Mouse (Mus musculus): ENCODE data around the gene Rad9a. TPM values are rescaled to one million over a fixed set of nuclear protein-coding genes. Genes with fewer than 3 reads are reported as not detected.

Gene Rad9a
- polyA plus RNA-seq, 1 experiment from 2014 or later: 34.0 TPM

DNA sequence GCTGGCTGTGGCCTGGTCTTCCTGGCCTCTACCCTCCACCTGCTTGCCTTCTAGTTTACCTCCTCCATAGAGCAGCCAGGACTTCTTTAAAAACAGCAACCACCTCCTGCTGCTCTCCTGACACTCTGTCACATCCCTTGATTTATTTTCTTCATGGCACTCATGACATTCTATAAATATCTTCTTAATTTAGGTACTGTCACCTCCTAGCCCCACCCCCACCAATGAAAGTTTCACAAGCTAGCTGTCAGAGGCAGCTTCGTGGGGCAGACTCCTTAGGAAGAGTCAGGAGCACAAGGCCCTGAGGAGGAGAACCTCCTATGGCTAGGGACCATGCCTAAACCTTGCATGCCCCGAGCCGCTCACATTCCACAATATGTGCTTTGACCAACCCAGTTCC lies 14.2 kb downstream of the Rad9a start:
- WGBS: 78% methylated on average over 3 of the region's 3 CpGs
- ATAC-seq (ENCODE audit: low FRiP score, low read depth): no peak

GRCm38 (mm10) chr19:4184976-4185975 lies 16.2 kb downstream of the Rad9a start:
- no peak overlapping the region for H3K4me2 ChIP-seq (replicated peaks)
- no peak overlapping the region for H3K27ac ChIP-seq
- H3K4me1 ChIP-seq: 0 out of 2 replicates have a peak, but pooled peaks cover 11% of the 10 kb centered on the region
- H3K9ac ChIP-seq: no peak overlapping the region
- no peaks in the 10 kb centered on the region; the same call in 1 of the 2 replicates for H3K27me3 ChIP-seq (replicated peaks)
- H3K9me3 ChIP-seq: no peaks in the 10 kb centered on the region
- H3K36me3 ChIP-seq: no peaks in the 10 kb centered on the region
- H3K4me3 ChIP-seq: no peak overlapping the region
- ATAC-seq (ENCODE audit: low FRiP score, low read depth): no peak
- 65% methylated on average over 15 of the region's 15 CpGs for WGBS

More for the DNA sequence above, 14.2 kb downstream of the Rad9a start:
- Histone ChIP-seq H3K27me3 (replicated peaks) (no peaks in the 10 kb centered on the region; the same call in 1 of the 2 replicates), H3K4me1 (peaks cover 8% of the 10 kb centered on the region; the same call in 1 of the 2 replicates), H3K36me3 (no peaks in the 10 kb centered on the region), H3K27ac (no peak overlapping the region), H3K9me3 (no peaks in the 10 kb centered on the region), H3K4me3 (no peak overlapping the region), H3K9ac (no peak overlapping the region), H3K4me2 (replicated peaks) (no peak overlapping the region)

DNA sequence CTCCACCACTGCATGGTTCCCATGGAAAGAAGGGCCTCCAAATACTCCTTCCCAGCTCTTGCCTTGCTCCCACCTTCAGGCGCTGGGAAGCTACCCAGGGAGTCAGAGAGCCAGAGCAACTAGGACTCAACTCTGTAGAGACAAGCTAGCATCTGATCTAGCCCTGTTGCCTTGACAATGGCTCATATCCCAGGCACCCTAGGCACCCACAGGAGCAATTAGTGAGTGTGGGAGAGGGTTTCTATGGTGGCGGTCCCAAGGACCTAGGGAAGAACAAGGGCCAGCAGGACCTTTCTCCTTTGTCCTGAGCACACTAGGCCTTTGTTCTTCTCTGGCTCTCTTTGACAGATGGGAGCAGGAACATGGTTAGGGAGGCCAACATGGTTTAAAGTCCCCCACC lies 17.8 kb downstream of the Rad9a start:
- 76% methylated on average over 2 of the region's 2 CpGs for WGBS
- Histone ChIP-seq H3K9ac (no peak overlapping the region), H3K4me3 (no peak overlapping the region), H3K27me3 (replicated peaks) (no peaks in the 10 kb centered on the region), H3K27ac (no peak overlapping the region), H3K9me3 (no peaks in the 10 kb centered on the region), H3K4me1 (0 out of 2 replicates have a peak, but pooled peaks cover 11% of the 10 kb centered on the region), H3K36me3 (no peaks in the 10 kb centered on the region), H3K4me2 (replicated peaks) (no peak overlapping the region)
- no peak for ATAC-seq (ENCODE audit: low FRiP score, low read depth)

- ATAC-seq (ENCODE audit: low FRiP score, low read depth): no peak
- Histone ChIP-seq H3K4me1 (0 out of 2 replicates have a peak, but pooled peaks cover 11% of the 10 kb centered on the region), H3K4me3 (no peak overlapping the region), H3K4me2 (replicated peaks) (no peak overlapping the region), H3K36me3 (no peaks in the 10 kb centered on the region), H3K9ac (no peak overlapping the region), H3K9me3 (no peaks in the 10 kb centered on the region), H3K27me3 (replicated peaks) (no peaks in the 10 kb centered on the region), H3K27ac (no peak overlapping the region)
- 46% methylated on average over 3 of the region's 3 CpGs for WGBS
These were observed 19.6 kb downstream of the Rad9a start for GRCm38 (mm10) chr19:4181892-4182291.

DNA sequence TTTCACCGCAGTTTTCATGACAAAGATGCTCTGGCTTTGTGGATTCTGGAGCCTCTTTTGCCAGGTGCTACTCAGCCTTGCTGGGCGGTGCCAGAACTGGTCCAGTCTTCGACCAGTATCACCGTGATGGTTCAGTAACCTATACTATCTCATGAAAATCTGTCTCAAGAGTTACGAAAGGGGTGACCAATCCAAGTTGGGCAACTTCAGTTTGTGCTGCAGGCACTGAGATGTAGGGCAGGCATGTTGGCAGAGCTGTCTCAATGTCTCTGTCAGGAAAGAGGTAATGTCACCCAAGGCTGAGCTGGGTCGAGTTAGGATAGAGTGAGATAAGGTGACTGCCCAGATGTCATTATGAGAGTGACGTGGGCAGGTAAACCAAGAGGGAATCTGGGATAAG lies 21.1 kb downstream of the Rad9a start:
- Histone ChIP-seq H3K9ac (no peak overlapping the region), H3K4me2 (replicated peaks) (no peak overlapping the region), H3K4me1 (peaks cover 15% of the 10 kb centered on the region), H3K36me3 (no peaks in the 10 kb centered on the region), H3K27ac (no peak overlapping the region), H3K9me3 (no peaks in the 10 kb centered on the region), H3K4me3 (no peak overlapping the region), H3K27me3 (replicated peaks) (no peaks in the 10 kb centered on the region)
- 88% methylated on average over 7 of the region's 7 CpGs for WGBS
- ATAC-seq (ENCODE audit: low FRiP score, low read depth): no peak

GRCm38 (mm10) chr19:4175368-4175947 lies 26.0 kb downstream of the Rad9a start, which contains the start of gene Carns1:
Gene Carns1 (minus strand): TSS chr19:4175479.
- Histone ChIP-seq H3K4me3 (no peak within 1 kb of the TSS), H3K9me3 (no peaks in the 10 kb centered on the region), H3K27ac (no peak within 1 kb of the TSS), H3K4me2 (replicated peaks) (peak within 1 kb of the TSS; percentile 48), H3K36me3 (no peaks in the 10 kb centered on the region), H3K4me1 (peaks cover 8% of the 10 kb centered on the region), H3K9ac (peak within 1 kb of the TSS; percentile 33), H3K27me3 (replicated peaks) (no peaks in the 10 kb centered on the region)
- 2% methylated on average over 11 of the region's 11 CpGs for WGBS
- ATAC-seq (ENCODE audit: low FRiP score, low read depth): peak; percentile 44; the same call in 1 of the 2 replicates

DNA sequence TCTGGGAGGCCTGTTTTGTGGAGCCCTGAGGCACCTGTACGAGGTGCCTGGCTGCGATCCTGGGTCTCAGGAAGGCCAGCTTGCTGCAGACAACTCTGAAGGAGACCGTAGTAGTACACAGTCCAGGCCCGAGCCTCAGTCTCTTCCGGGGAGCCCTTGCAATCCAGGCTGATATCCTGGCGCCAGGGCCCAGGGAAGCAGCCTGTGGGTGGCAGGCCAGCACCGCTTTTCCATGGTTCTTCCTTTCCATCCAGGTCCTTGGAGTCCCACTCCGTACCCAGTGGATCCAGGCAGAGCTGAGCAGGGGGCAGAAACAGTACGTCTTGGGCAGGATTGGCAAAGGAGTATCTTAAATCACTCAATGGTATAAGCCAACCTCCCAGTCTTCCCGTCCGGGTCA lies 28.5 kb downstream of the Rad9a start:
- no peak overlapping the region for H3K4me2 ChIP-seq (replicated peaks)
- no peak overlapping the region for H3K9ac ChIP-seq
- ATAC-seq (ENCODE audit: low FRiP score, low read depth): no peak
- H3K4me3 ChIP-seq: no peak overlapping the region
- H3K27me3 ChIP-seq (replicated peaks): no peaks in the 10 kb centered on the region
- H3K27ac ChIP-seq: no peak overlapping the region
- WGBS: 55% methylated on average over 11 of the region's 11 CpGs
- H3K4me1 ChIP-seq: peaks cover 18% of the 10 kb centered on the region
- no peaks in the 10 kb centered on the region for H3K9me3 ChIP-seq
- no peaks in the 10 kb centered on the region for H3K36me3 ChIP-seq

DNA sequence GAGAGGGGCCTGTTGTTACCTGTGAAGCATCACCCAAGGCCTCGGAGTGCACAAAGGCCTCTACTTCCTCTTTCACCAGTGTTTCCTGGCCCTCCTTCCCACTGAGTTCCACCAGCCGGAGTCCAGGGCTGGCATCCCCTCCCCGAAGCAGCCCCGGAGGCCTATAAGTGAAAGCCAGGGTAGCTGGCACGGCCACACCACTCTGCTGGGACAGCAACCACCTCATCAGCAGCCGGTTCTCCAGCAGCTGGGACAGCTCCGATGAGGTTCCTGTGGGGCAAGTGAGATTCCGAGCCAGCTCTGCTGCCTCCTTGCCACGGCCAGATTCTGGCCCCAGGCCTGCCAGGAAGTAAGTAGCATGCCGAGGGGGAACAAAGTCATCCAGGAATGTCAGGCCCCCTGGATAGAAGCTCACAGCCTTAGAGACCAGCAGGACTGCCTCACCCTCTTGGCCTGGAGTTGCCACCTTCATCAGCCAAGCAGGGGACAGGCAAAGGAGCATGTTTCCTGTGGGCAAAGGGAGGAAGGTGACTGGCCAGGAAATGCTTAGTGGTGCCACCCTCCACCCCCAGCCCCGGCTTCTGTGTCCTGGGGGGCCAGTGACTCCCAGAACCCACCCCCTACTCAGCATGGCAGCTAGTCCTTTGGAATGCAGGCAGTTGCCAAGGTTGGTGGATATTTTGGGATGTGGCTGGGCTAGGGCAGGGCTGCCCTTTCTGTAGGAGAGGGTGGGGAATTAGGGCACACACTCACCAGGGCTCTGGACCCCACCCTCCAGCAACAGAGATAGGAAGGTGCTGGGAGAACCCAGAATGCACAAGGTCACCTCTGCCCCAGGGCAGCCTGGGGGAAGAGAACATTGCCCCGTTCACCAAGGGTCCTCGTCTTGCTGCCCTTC lies 29.8 kb downstream of the Rad9a start:
- Histone ChIP-seq H3K9me3 (no peaks in the 10 kb centered on the region), H3K4me1 (peaks cover 18% of the 10 kb centered on the region), H3K27me3 (replicated peaks) (no peaks in the 10 kb centered on the region), H3K4me3 (no peak overlapping the region), H3K36me3 (no peaks in the 10 kb centered on the region), H3K4me2 (replicated peaks) (no peak overlapping the region), H3K9ac (no peak overlapping the region), H3K27ac (no peak overlapping the region)
- 76% methylated on average over 13 of the region's 13 CpGs for WGBS
- no peak for ATAC-seq (ENCODE audit: low FRiP score, low read depth)

- Histone ChIP-seq H3K4me2 (replicated peaks) (peak overlapping the region; percentile 72; the same call in 1 of the 2 replicates), H3K27me3 (replicated peaks) (no peaks in the 10 kb centered on the region), H3K4me1 (peaks cover 18% of the 10 kb centered on the region), H3K9ac (0 out of 2 replicates have a peak overlapping the region, but pooled peaks have one; percentile 71), H3K4me3 (no peak overlapping the region), H3K27ac (no peak overlapping the region), H3K36me3 (no peaks in the 10 kb centered on the region), H3K9me3 (no peaks in the 10 kb centered on the region)
- no peak for ATAC-seq (ENCODE audit: low FRiP score, low read depth)
- WGBS: 94% methylated on average over 10 of the region's 10 CpGs
These were observed 30.6 kb downstream of the Rad9a start for GRCm38 (mm10) chr19:4170723-4171392.

- Histone ChIP-seq H3K4me3 (peak overlapping the region; percentile 40), H3K9me3 (no peaks in the 10 kb centered on the region), H3K4me2 (replicated peaks) (peak overlapping the region; percentile 72), H3K9ac (peak overlapping the region; percentile 71), H3K36me3 (no peaks in the 10 kb centered on the region), H3K27me3 (replicated peaks) (no peaks in the 10 kb centered on the region), H3K27ac (peak overlapping the region; percentile 75), H3K4me1 (peaks cover 10% of the 10 kb centered on the region)
- ATAC-seq (ENCODE audit: low FRiP score, low read depth): peak; percentile 67
- 8% methylated on average over 27 of the region's 27 CpGs for WGBS
These were observed 31.7 kb downstream of the Rad9a start for GRCm38 (mm10) chr19:4169810-4170209.

GRCm38 (mm10) chr19:4169378-4169784 lies 32.1 kb downstream of the Rad9a start:
- Histone ChIP-seq H3K9me3 (no peaks in the 10 kb centered on the region), H3K9ac (peak overlapping the region; percentile 71), H3K4me2 (replicated peaks) (peak overlapping the region; percentile 72), H3K27me3 (replicated peaks) (no peaks in the 10 kb centered on the region), H3K36me3 (no peaks in the 10 kb centered on the region), H3K4me3 (peak overlapping the region; percentile 40), H3K4me1 (peaks cover 10% of the 10 kb centered on the region), H3K27ac (peak overlapping the region; percentile 75)
- under 1% methylated on average over 43 of the region's 43 CpGs for WGBS
- ATAC-seq (ENCODE audit: low FRiP score, low read depth): peak; percentile 94
